Mouse (Mus musculus): ENCODE measurements at regions not wholly inside any gene's neighbourhood (a gene's known extent, or its start where the extent isn't known, plus 50 kb on each side); places are given as distances from the start of the nearest gene placed in this dataset.

DNA sequence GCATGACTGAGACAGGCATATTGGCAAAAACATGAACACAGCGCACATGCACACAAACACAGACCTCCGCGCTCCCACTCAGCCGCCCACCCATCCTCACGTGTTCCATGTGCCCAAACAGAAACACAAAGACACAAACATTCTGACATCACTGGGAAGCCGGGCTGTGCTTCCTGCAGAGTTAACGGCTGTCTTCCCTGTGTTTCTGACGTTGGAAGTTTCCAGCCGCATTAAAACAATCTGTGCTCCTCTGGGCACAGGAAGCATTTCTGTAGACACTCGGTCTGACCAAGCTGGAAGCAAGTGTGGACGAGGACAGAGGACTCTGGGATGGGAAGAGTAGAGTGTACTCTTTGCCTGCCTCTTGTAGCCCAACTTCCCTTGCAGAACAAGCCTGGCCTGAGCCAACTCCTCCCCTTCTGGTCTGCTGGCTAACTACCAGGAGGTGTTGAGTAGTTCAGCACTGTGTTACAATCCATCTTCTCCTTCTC, 296.2 kb upstream of the Zfp703 start:
- Histone ChIP-seq H3K9ac (no peak overlapping the region), H3K27ac (no peak overlapping the region), H3K4me1 (replicated peaks) (no peaks in the 10 kb centered on the region), H3K4me2 (no peak overlapping the region), H3K36me3 (no peaks in the 10 kb centered on the region), H3K4me3 (replicated peaks) (no peak overlapping the region), H3K27me3 (no peaks in the 10 kb centered on the region), H3K9me3 (replicated peaks) (no peaks in the 10 kb centered on the region)
- 52% methylated on average over 11 of the region's 11 CpGs for WGBS (ENCODE audit: insufficient replicate concordance)
- no peak for DNase-seq
- no peak for ATAC-seq (ENCODE audit: low read depth)

- no peak for DNase-seq
- no peak overlapping the region for H3K9ac ChIP-seq
- H3K9me3 ChIP-seq (replicated peaks) = no peaks in the 10 kb centered on the region
Measured at GRCm38 (mm10) chr8:26687146-26687545, 290.0 kb upstream of the Zfp703 start.

DNA sequence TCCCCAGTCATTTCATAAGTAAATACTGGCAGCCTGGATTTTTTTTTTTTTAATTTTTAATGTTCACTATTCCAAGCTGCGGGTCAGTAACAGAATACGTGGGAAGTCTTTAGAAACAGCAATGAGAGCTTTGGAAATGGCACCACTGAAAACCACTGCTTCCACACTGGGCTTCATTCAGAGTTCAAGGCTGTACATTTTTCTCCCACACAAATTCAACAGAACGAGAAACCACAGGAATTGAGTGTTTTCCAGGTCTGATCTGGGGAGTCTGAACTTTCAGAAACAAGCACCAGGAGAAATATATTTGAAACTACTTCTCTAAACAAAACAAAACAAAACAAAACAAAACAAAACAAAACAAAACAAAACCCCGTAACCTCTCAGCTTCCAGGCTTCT, 289.1 kb upstream of the Zfp703 start:
- Histone ChIP-seq H3K4me3 (replicated peaks) (no peak overlapping the region), H3K9ac (no peak overlapping the region), H3K4me2 (no peak overlapping the region), H3K36me3 (no peaks in the 10 kb centered on the region), H3K27me3 (no peaks in the 10 kb centered on the region), H3K4me1 (replicated peaks) (no peaks in the 10 kb centered on the region), H3K9me3 (replicated peaks) (no peaks in the 10 kb centered on the region), H3K27ac (no peak overlapping the region)
- DNase-seq (no peak), ATAC-seq (ENCODE audit: low read depth) (no peak)
- WGBS (ENCODE audit: insufficient replicate concordance) = 56% methylated on average over 4 of the region's 4 CpGs

More at GRCm38 (mm10) chr8:26687146-26687545, 290.0 kb upstream of the Zfp703 start:
- no peak overlapping the region for H3K27ac ChIP-seq
- no peak overlapping the region for H3K4me3 ChIP-seq (replicated peaks)
- H3K27me3 ChIP-seq = no peaks in the 10 kb centered on the region
- no peaks in the 10 kb centered on the region for H3K36me3 ChIP-seq
- no peaks in the 10 kb centered on the region for H3K4me1 ChIP-seq (replicated peaks)
- no peak overlapping the region for H3K4me2 ChIP-seq
- no peak for ATAC-seq (ENCODE audit: low read depth)

GRCm38 (mm10) chr8:26688745-26689478, 288.2 kb upstream of the Zfp703 start:
- no peak overlapping the region for H3K27ac ChIP-seq
- no peaks in the 10 kb centered on the region for H3K9me3 ChIP-seq (replicated peaks)
- no peak overlapping the region for H3K9ac ChIP-seq
- no peaks in the 10 kb centered on the region for H3K36me3 ChIP-seq
- H3K4me2 ChIP-seq = no peak overlapping the region
- no peak for ATAC-seq (ENCODE audit: low read depth)
- H3K4me1 ChIP-seq (replicated peaks) = no peaks in the 10 kb centered on the region
- H3K4me3 ChIP-seq (replicated peaks) = no peak overlapping the region
- H3K27me3 ChIP-seq = no peaks in the 10 kb centered on the region
- 65% methylated on average over 5 of the region's 5 CpGs for WGBS (ENCODE audit: insufficient replicate concordance)
- DNase-seq = no peak

GRCm38 (mm10) chr8:26689479-26690177, 287.5 kb upstream of the Zfp703 start:
- no peak for ATAC-seq (ENCODE audit: low read depth)
- Histone ChIP-seq H3K36me3 (no peaks in the 10 kb centered on the region), H3K9me3 (replicated peaks) (no peaks in the 10 kb centered on the region), H3K4me1 (replicated peaks) (no peaks in the 10 kb centered on the region), H3K4me2 (no peak overlapping the region), H3K27me3 (no peaks in the 10 kb centered on the region), H3K27ac (no peak overlapping the region), H3K9ac (no peak overlapping the region), H3K4me3 (replicated peaks) (no peak overlapping the region)
- 39% methylated on average over 10 of the region's 10 CpGs for WGBS (ENCODE audit: insufficient replicate concordance)
- DNase-seq = no peak

DNA sequence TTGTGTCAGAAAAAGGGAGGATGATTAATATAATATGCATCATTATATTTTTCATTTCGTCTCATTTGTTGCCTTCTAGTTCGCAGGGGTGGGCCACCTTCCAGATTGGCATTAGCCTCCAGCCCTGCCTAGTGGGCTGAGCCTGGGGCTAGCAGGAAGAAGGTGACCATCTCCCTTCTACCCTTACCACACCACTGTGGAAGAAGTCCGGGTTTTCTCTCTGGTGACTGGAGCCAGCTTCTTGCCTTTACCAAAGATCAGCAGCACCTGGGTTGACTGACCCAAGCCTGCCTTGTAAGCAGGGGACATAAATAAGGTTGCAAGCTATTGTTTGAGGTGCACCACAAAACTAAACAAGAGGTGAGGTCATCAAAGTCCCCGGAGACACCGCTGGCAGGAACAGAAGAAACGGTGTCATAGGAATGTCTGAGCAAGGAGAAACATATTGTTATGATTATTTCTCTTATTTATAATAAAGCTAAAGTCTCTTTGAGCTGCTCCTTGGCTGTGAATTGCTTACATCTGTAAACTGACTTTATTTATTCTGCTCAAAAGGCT, 286.9 kb upstream of the Zfp703 start:
- Histone ChIP-seq H3K27me3 (no peaks in the 10 kb centered on the region), H3K4me1 (replicated peaks) (no peaks in the 10 kb centered on the region), H3K27ac (no peak overlapping the region), H3K9ac (no peak overlapping the region), H3K36me3 (no peaks in the 10 kb centered on the region), H3K9me3 (replicated peaks) (no peaks in the 10 kb centered on the region), H3K4me2 (no peak overlapping the region), H3K4me3 (replicated peaks) (no peak overlapping the region)
- ATAC-seq (ENCODE audit: low read depth) (no peak), DNase-seq (no peak)
- 47% methylated on average over 6 of the region's 6 CpGs for WGBS (ENCODE audit: insufficient replicate concordance)

DNA sequence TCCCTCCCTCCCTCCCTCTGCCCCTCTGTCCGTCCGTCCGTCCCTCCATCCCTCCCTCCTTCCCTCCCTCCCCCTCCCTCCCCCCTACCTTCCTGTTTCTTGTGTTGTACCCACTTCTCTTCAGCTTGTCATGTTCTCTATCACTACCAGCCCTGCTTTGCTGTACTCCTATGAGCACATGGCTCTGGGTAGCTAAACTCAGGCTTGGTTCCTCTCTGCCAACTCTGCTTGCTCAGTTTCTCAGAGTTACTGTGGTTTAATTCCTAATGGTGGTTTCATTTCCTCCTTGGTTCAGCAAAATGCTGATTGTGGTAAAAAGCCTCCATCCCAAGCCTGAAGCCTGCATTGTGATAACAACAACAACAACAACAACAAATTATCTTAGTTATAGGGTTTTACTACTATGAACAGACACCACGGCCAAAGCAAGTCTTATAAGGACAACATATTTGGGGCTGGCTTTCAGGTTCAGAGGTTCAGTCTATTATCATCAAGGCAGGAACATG, 279.5 kb upstream of the Zfp703 start:
- H3K4me1 ChIP-seq (replicated peaks) = no peaks in the 10 kb centered on the region
- H3K9ac ChIP-seq = no peak overlapping the region
- no peaks in the 10 kb centered on the region for H3K9me3 ChIP-seq (replicated peaks)
- H3K27me3 ChIP-seq = no peaks in the 10 kb centered on the region
- DNase-seq (no peak), ATAC-seq (ENCODE audit: low read depth) (no peak)
- H3K36me3 ChIP-seq = no peaks in the 10 kb centered on the region
- H3K27ac ChIP-seq = no peak overlapping the region
- 52% methylated on average over 1 of the region's 4 CpGs for WGBS (ENCODE audit: insufficient replicate concordance)
- H3K4me3 ChIP-seq (replicated peaks) = no peak overlapping the region
- no peak overlapping the region for H3K4me2 ChIP-seq

DNA sequence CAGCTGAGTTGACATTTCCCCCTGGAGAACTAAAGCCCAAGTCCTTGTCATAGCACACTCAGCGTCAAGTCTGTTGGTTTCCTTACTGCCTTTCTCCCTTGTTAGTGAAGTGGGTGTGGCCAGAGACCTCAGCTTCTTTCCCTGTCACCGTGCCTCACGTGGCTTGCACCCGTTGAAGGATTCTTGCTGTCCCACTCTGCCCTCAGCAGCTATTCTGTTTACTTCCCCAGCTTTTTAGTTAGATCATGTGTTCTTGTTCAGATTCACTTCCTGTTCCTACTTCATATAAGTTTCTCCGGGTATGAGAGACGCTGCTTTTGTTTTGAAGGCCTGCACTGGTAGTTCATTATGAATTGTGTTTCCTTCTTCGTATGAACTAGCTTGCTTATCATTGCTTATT, 278.5 kb upstream of the Zfp703 start:
- H3K27ac ChIP-seq = no peak overlapping the region
- H3K36me3 ChIP-seq = no peaks in the 10 kb centered on the region
- ATAC-seq (ENCODE audit: low read depth) = peak; percentile 29; the same call in 1 of the 2 replicates
- DNase-seq = no peak
- WGBS (ENCODE audit: insufficient replicate concordance) = 24% methylated on average over 7 of the region's 7 CpGs
- H3K27me3 ChIP-seq = no peaks in the 10 kb centered on the region
- no peaks in the 10 kb centered on the region for H3K4me1 ChIP-seq (replicated peaks)
- H3K4me2 ChIP-seq = no peak overlapping the region
- H3K9ac ChIP-seq = no peak overlapping the region
- no peaks in the 10 kb centered on the region for H3K9me3 ChIP-seq (replicated peaks)
- H3K4me3 ChIP-seq (replicated peaks) = no peak overlapping the region

- no peak overlapping the region for H3K27ac ChIP-seq
- ATAC-seq (ENCODE audit: low read depth) = no peak
Measured at GRCm38 (mm10) chr8:26706048-26706767, 270.9 kb upstream of the Zfp703 start.

DNA sequence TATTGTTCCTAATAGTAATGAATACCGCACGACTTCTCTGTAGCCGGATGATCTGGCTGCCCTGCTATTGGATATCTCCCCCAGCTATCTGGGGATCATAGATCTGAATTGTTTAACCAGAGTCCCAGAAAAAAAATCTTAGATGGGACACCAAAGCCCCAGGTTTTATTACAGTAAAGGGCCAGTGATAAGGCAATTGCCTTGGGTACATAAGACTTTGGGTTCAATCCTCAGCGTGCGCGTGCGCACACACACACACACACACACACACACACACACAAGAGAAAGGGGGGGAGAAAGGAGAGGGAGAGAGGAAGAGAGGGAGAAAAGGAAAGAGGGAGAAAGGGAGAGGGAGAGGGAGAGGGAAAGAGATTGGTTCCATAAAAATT, 270.4 kb upstream of the Zfp703 start:
- Histone ChIP-seq H3K4me2 (no peak overlapping the region), H3K36me3 (no peaks in the 10 kb centered on the region), H3K4me3 (replicated peaks) (no peak overlapping the region), H3K27ac (no peak overlapping the region), H3K9ac (no peak overlapping the region), H3K4me1 (replicated peaks) (no peaks in the 10 kb centered on the region), H3K9me3 (replicated peaks) (no peaks in the 10 kb centered on the region), H3K27me3 (no peaks in the 10 kb centered on the region)
- ATAC-seq (ENCODE audit: low read depth) = no peak
- no peak for DNase-seq
- 85% methylated on average over 7 of the region's 7 CpGs for WGBS (ENCODE audit: insufficient replicate concordance)

More at GRCm38 (mm10) chr8:26706048-26706767, 270.9 kb upstream of the Zfp703 start:
- no peak overlapping the region for H3K4me2 ChIP-seq
- no peaks in the 10 kb centered on the region for H3K4me1 ChIP-seq (replicated peaks)
- no peaks in the 10 kb centered on the region for H3K27me3 ChIP-seq
- H3K4me3 ChIP-seq (replicated peaks) = no peak overlapping the region
- no peaks in the 10 kb centered on the region for H3K9me3 ChIP-seq (replicated peaks)
- no peak for DNase-seq
- H3K36me3 ChIP-seq = no peaks in the 10 kb centered on the region
- no peak overlapping the region for H3K9ac ChIP-seq
- WGBS (ENCODE audit: insufficient replicate concordance) = 55% methylated on average over 9 of the region's 9 CpGs

DNA sequence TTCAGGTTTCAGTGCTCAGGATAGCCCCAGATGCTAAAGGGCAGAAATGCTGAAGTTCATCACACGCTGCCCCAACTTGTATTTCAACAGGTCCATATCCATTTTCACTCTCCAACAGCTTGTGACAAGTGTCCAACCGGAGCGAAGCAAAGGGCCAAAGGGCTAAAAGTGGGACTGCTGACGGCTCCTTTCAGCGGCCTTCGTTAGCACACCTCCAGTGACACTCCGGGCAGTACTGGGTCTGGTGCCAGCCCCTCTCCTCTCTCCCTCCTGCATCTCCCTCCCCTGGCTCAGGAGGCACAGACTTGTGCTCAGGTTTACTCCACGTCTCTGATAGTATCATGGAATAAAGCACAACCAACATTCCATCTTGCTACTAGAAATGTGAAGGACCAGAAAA, 263.3 kb upstream of the Zfp703 start:
- ATAC-seq (ENCODE audit: low read depth) (no peak), DNase-seq (no peak)

More for the DNA sequence above, 263.3 kb upstream of the Zfp703 start:
- 76% methylated on average over 8 of the region's 8 CpGs for WGBS (ENCODE audit: insufficient replicate concordance)
- Histone ChIP-seq H3K36me3 (no peaks in the 10 kb centered on the region), H3K27ac (no peak overlapping the region), H3K9me3 (replicated peaks) (no peaks in the 10 kb centered on the region), H3K4me3 (replicated peaks) (no peak overlapping the region), H3K9ac (no peak overlapping the region), H3K4me2 (no peak overlapping the region), H3K4me1 (replicated peaks) (no peaks in the 10 kb centered on the region), H3K27me3 (no peaks in the 10 kb centered on the region)

Measured in liver, embryonic 13.5 days (tissue).